Mouse (Mus musculus) stomach, postnatal 0 days (tissue): ENCODE results near the gene Prmt7.

Experiments used
- CTCF ChIP-seq: IDR thresholded peaks from 2 replicates; pipeline ENCODE4 v1.5.1; 2016; ENCODE audit warnings: antibody characterized with exemption, low read depth, mild to moderate bottlenecking, moderate library complexity
- EP300 ChIP-seq: optimal IDR thresholded peaks from 2 replicates; pipeline ENCODE3; 2016; ENCODE audit warnings: antibody characterized with exemption

- TF ChIP-seq CTCF (no peak), EP300 (no peak)
Observed at GRCm38 (mm10) chr8:106280154-106280553, 69.4 kb downstream of the Prmt7 start.
